Mouse (Mus musculus): ENCODE results near the gene Igfbp6.
A peak's percentile ranks its signal among the peaks of the same experiment; 100 is the strongest.

Igfbp6 gene

GRCm38 (mm10) chr15:102108651-102109525 lies 35.3 kb upstream of the Igfbp6 start:
- peak; percentile 58 for DNase-seq (ENCODE audit: low spot score)

- DNase-seq (ENCODE audit: low spot score), result no peak
Observed at GRCm38 (mm10) chr15:102110271-102110670, 33.9 kb upstream of the Igfbp6 start.

GRCm38 (mm10) chr15:102110701-102111494 lies 33.3 kb upstream of the Igfbp6 start:
- DNase-seq (ENCODE audit: low spot score), result no peak

- no peak for DNase-seq (ENCODE audit: low spot score)
Observed at GRCm38 (mm10) chr15:102111495-102111829, 32.7 kb upstream of the Igfbp6 start.

GRCm38 (mm10) chr15:102112181-102112580 lies 32.0 kb upstream of the Igfbp6 start:
- no peak for DNase-seq (ENCODE audit: low spot score)

GRCm38 (mm10) chr15:102112827-102113226 lies 31.3 kb upstream of the Igfbp6 start:
- DNase-seq (ENCODE audit: low spot score), result no peak

- no peak for DNase-seq (ENCODE audit: low spot score)
Observed at GRCm38 (mm10) chr15:102113674-102114073, 30.5 kb upstream of the Igfbp6 start.

GRCm38 (mm10) chr15:102114651-102115260 lies 29.4 kb upstream of the Igfbp6 start:
- DNase-seq (ENCODE audit: low spot score), result no peak

- DNase-seq (ENCODE audit: low spot score), result no peak
Observed at GRCm38 (mm10) chr15:102115731-102116231, 28.4 kb upstream of the Igfbp6 start.

- no peak for DNase-seq (ENCODE audit: low spot score)
Observed at GRCm38 (mm10) chr15:102116753-102117415, 27.3 kb upstream of the Igfbp6 start.

GRCm38 (mm10) chr15:102117461-102118443 lies 26.4 kb upstream of the Igfbp6 start:
- DNase-seq (ENCODE audit: low spot score), result no peak

- DNase-seq (ENCODE audit: low spot score), result no peak
Observed at GRCm38 (mm10) chr15:102118591-102118990, 25.6 kb upstream of the Igfbp6 start.

GRCm38 (mm10) chr15:102119121-102119830 lies 24.9 kb upstream of the Igfbp6 start:
- DNase-seq (ENCODE audit: low spot score), result no peak

- DNase-seq (ENCODE audit: low spot score), result no peak
Observed at GRCm38 (mm10) chr15:102119831-102120170, 24.4 kb upstream of the Igfbp6 start.

GRCm38 (mm10) chr15:102120530-102120929 lies 23.6 kb upstream of the Igfbp6 start:
- no peak for DNase-seq (ENCODE audit: low spot score)

- DNase-seq (ENCODE audit: low spot score), result no peak
Observed at GRCm38 (mm10) chr15:102126303-102126702, 17.9 kb upstream of the Igfbp6 start.

GRCm38 (mm10) chr15:102133314-102133713 lies 10.8 kb upstream of the Igfbp6 start:
- no peak for DNase-seq (ENCODE audit: low spot score)

GRCm38 (mm10) chr15:102134709-102135108 lies 9.5 kb upstream of the Igfbp6 start:
- DNase-seq (ENCODE audit: low spot score), result no peak

- no peak for DNase-seq (ENCODE audit: low spot score)
Observed at GRCm38 (mm10) chr15:102135522-102136128, 8.5 kb upstream of the Igfbp6 start.
